In the genomic region with DNA sequence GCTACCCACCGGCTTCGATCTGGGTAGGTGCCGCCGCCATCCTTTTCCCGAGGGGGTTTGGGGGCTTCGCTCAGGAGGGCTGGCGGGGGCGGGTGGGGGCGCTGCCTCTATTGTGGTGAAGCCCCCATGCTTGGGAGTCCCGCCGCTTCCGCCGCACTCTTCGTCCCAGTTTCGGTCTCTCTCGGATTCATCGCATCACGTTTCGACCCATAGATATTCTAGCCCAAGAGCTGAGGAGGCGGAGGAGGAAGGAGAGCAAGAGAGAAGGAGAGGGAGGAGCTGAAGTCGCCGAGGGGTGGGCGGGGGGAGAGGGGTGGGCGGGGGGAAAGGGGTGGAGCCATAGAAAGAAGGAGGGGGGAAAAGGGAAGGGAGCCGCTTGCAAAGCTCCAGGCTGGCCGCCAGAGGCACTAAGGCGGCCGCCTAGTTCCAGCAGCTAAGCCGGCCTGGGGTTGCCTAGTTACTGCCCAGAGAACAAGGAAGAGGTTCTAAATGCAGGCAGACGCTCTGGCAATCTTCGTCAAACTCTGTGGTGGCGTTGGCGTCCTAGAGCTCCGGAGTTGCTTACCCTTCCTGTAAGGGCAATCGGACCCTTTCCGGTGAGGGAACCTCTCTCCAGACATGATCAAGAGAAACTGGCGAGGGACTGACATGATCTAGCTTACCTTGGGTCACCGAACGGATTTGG, we compare ENCODE assay signal across 8 mouse cellular contexts. TPM values are rescaled to one million over a fixed set of nuclear protein-coding genes. Genes with fewer than 3 reads are reported as not detected.
DNase-seq lines count a peak whose midpoint lies in the region; ATAC-seq lines count a peak whose summit lies in the region.

Gene Brwd3 (minus strand): TSS at position 283 of the 685 bp plus-strand sequence.

- H3K27ac ChIP-seq in hindbrain, embryonic 11.5 days (ENCODE audit: low read depth, low read length), result peak within 1 kb of the TSS; percentile 56; the same call in 1 of the 2 replicates

- no peaks in the 10 kb centered on the region for H3K36me3 ChIP-seq in hindbrain, embryonic 11.5 days (ENCODE audit: control insufficient read depth, insufficient read depth, low read length)

- peak; percentile 97 for ATAC-seq in frontal cortex, adult (ENCODE audit: low TSS enrichment)
- ATAC-seq in hindbrain, embryonic 11.5 days (ENCODE audit: low FRiP score), result peak; percentile 94

- H3K4me3 ChIP-seq in hindbrain, embryonic 11.5 days (ENCODE audit: low read depth, low read length), result peak within 1 kb of the TSS; percentile 54

- DNase-seq in MN1 (ENCODE audit: low spot score), result peak; percentile 86
- DNase-seq in cerebellum, adult 9-10 months, result peak; percentile 87
- peak; percentile 78 for DNase-seq in hindbrain, embryonic 11.5 days (ENCODE audit: low spot score)
- peak; percentile 69 to 75 for DNase-seq in layer of hippocampus, postnatal 10 days (ENCODE audit: low spot score in 2 of 2)
- DNase-seq in lung, postnatal 10 days, result peak; percentile 90
- DNase-seq in ovary, postnatal 36 days (ENCODE audit: low spot score), result peak; percentile 79
- peak; percentile 80 for DNase-seq in thymus, postnatal 25 days

- WGBS in hindbrain, embryonic 11.5 days, result 15% methylated on average over 18 of the region's 39 CpGs

- peak within 1 kb of the TSS; percentile 61 for H3K9ac ChIP-seq in hindbrain, embryonic 11.5 days (ENCODE audit: low read depth, low read length)

- H3K4me1 ChIP-seq in hindbrain, embryonic 11.5 days (replicated peaks; ENCODE audit: control insufficient read depth, insufficient read depth, low read length), result no peaks in the 10 kb centered on the region

- H3K4me2 ChIP-seq in hindbrain, embryonic 11.5 days (replicated peaks; ENCODE audit: low read depth, low read length), result peak within 1 kb of the TSS; percentile 45

- no peaks in the 10 kb centered on the region for H3K9me3 ChIP-seq in hindbrain, embryonic 11.5 days (ENCODE audit: control insufficient read depth, low read length)

- no peaks in the 10 kb centered on the region for H3K27me3 ChIP-seq in hindbrain, embryonic 11.5 days (ENCODE audit: control insufficient read depth, insufficient read depth, low read length)

RNA-seq across cellular contexts. Expression of gene Brwd3, which starts in this region (rescaled TPM):
- 5.0 and 7.1 TPM in 2 replicates for polyA plus RNA-seq in hindbrain, embryonic 11.5 days (2014; fragmentation: Nextera tagmentation; extraction: Ambion mirVana)
- 10 to 100 TPM; 21.7 TPM for total RNA-seq in layer of hippocampus, postnatal 10 days (2021)

Comparison
In these comparisons a context has a peak if more than half of its experiments do, and no peak if none do; other contexts are left out.
1. Peak in every context shown above with its lines: DNase-seq, ATAC-seq, H3K4me3 ChIP-seq and H3K27ac ChIP-seq.